Mouse (Mus musculus) layer of hippocampus, adult 9-11 months (tissue): ENCODE results near the gene Arid3b.
"Not testable (repeated sequence)": the region's sequence is repeated elsewhere in the genome, so short reads cannot be mapped to it uniquely, and the experiment has no call there.

ENCODE experiments used
- DNase-seq: peaks from one replicate; pipeline ENCODE4 v3.0.0; 2022

Gene Arid3b

DNA sequence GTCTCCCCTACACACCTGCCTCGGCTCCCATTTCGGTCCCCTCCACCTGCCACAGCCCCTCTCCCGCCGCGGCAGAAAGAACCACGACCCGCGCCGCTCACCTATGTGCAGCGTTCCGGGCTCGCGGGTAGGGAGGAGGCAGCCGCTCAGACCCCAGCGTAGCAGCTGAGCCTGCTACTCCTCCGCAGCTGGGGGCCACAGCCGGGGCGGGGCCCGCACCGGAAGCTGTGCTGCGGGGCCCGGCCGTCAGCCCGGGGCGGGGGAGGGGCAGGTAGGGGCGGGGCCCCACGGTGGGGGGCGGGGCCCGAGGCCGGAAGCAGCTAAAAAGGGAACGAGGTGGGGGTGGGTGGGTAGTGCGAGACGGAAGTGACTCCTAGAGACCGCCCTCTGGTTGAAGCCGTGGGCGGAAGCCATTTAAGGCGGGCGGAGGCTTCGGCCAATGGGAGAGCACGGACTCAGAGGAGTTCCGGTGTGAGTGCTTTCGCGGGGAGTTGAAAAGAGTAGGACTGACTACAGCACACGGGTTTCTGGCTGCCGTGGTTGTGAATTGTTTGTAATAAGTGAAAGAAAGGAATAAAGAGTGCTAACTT lies at the start of gene Arid3b:
Gene Arid3b (minus strand): TSS at position 213 of the 590 bp plus-strand sequence.
- DNase-seq = peak; percentile 97

DNA sequence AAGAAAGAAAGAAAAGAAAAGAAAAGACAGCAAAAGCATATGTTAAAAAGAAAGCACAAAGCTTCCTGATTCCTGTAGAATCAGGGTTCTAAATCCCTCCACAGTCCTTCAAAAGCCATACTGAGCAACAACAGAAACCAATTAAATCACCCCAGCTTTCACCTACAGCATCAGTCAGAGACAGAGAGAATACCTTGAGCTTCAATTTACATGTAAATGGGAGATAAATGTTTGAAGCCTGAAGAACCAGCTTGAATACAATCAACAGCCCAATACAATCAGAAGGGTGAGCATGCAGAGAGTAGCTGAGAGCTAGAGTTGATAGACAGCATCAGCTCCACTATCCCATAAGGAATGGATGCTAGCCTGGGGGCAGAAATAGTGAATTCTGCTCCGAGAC lies 46.8 kb upstream of the Arid3b start:
- no peak for DNase-seq

DNA sequence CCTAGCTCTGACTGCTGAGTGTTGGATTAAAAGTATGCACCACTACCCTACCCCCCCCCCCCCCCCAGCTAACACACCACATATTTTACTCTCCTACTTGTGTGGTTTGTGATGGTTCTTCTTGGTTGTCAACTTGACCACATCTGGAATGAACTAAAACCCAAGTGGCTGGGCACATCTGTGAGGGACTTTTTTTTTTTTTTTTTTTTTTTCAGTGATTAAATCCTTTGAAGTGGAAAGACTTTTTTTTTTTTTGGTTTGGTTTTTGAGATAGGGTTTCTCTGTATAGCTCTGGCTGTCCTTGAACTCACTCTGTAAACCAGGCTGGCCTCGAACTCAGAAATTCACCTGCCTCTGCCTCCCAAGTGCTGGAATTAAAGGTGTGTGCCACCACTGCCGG lies 45.2 kb upstream of the Arid3b start:
- not testable (repeated sequence) for DNase-seq

DNA sequence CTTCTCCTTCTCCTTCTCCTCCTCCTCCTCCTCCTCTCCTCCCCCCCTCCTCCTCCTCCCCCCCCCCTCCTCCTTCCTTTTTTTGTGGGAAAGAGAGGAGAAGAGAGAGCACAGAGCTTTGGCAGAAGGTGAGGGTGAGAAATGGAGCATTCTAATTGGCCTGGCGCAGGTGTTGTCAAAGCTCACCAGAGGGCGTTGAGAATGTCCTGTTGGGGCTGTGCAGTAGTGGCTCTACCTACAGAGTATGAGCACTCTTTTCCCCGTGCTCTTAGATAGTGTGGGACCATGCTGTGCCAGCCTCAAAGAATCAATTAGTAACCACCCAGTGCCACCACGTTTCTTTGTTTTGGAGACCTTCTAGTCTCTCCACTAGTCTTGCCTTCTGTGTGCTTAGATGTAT lies 43.7 kb upstream of the Arid3b start:
- DNase-seq = no peak

DNA sequence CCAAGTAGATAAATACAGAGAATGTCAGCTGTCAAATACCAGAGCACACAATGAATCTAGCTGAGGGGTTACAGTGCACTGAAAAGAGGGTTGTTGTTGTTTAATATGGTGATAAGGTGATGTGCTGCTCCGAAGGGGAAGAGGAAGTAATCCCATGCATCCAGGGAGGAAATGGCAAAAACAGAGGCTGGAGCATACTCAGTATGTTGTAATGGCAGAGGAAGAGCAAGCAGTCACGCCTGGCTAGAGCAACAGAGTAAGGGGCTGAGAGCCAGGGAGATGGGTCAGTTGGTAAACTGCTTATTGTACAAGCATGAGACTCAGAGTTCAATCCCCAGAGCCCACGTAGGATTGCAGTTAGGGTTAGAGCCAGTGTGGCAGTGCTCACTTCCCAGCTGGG lies 42.6 kb upstream of the Arid3b start:
- DNase-seq = no peak

DNA sequence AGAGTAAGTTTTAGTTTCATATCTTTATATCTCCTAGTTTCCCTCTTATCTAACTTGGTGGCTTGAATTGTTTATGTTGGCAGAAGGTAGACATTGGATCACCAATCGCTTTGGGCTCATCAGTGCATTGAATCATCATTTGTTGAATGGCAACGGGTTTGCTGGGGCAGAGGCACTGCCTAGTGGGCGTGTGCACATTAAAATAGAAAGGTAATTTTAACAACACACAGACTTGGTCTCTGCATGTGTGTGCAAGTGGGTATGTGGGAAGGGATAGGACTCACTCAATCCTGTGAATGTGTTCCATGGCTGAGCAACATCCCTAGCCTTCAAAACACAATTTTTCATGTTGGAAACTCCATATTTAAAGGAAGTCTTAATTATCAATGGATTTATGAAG lies 38.4 kb upstream of the Arid3b start:
- DNase-seq = peak; percentile 36

DNA sequence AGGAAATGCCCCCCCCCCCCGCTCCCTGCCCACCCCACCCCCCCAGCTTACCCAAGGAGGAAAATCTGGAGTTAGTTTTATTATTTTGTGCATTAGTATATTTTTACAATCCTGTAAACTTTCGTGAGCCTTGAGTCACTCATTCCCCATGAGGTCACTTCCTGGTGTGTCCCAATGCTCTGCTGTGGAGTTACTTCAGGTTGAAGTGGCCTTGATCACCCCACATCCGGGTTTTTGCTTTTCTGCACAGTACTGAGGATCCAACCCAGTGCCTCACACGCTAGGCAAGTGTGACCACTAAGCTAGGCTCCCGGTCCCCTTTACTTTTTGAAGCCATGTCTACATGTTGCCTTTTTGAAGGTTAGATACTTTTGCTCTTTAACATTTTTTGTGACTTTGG lies 37.5 kb upstream of the Arid3b start:
- no peak for DNase-seq

DNA sequence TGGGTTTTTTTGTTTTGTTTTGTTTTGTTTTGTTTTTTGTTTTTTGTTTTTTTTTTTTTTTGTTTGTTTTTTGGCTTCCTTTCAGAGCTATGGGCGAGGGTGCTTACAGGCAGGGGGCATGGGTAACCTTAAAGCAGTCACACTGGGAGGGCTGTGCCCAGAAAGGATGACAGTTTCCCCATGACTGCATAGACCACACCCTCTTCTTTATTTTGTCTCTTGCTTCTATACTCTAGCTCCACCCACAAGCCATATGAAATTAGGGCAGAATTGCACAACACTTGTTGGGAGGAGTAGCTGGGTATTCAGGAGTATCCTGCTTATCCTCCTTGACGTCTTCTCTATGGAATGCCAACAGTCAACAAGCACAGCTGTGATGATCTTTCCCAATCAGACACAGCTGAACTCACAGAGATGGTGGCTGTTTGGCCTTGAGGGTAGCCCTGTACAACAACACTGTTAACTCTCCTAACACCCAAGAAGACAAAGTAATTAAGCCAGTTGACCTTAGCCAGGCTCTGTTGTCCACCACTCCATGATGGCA lies 33.8 kb upstream of the Arid3b start:
- DNase-seq = no peak

DNA sequence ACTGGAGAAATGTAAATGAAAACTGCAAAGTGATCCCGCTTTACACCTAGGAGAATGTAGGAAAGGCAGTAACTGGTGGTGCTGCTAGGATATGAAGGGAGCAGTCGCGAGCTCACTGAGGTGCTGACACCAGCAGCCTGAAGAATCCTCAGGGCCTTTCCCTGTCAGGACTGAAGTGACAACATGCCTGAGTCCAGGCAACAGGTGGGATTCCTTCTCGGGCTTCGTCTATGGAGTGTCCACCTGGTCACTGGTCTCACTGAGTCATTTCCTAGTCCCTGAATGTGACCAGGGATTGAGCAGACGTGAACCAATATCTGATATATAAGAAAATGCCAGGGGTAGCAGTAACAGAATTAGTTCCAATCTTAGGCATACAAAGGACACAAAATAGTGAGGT lies 32.2 kb upstream of the Arid3b start:
- DNase-seq = no peak

DNA sequence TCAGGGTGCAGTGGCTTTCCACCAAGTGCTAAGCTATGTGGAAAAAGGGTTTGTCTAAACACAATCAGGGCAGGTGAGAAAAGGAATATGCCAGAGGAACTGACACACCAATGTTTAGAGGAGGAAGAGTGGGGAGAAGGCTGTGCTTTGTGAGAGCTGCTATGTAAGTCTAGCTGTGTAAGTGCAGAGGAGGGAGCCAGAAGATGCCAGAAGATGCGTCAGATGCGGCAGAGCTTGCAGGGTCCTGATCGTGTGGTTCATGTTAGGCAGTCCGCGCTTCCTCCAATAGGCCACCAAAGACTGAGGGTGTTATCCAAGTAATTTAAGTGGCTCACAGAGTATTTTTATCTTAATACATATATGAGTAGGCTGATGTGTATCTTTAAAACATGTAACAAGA lies 31.3 kb upstream of the Arid3b start:
- no peak for DNase-seq

DNA sequence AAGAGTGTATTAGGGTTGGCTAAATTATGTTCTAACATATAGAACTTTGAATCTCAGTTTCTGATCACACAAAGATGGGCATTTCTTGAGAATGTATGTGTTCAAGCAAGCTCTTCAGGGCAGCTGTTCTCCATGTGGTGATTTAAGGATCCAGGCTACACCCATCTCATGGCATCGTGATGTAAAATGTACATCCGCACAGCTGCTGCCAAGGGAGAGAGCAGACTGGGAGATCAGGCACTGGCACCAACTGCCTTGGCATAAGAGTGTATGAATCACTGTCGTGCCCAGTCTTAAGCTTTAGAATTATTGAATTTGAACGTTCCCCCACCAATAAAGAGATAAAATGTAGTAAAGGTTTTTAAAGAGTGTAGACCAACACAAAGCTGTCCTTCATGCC lies 30.6 kb upstream of the Arid3b start:
- DNase-seq = peak; percentile 49

DNA sequence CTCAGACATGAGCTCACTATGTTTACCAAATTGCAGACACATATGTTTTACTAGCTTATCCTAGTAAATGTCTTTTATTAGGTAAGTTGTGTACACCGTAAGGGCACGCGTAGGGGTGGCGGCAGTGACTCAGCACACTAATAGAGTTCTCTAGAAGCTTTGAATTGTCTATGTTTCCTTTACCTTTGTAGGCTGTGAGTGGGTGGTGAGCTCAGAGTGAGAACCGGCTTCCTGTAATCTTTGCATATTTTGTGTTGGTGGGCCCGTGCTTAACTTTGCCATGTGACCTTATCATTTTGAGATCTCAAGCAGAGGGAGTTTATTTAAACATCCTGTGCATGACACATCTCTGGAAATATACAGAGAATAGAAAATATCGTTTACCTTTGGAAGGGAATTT lies 29.9 kb upstream of the Arid3b start:
- no peak for DNase-seq

DNA sequence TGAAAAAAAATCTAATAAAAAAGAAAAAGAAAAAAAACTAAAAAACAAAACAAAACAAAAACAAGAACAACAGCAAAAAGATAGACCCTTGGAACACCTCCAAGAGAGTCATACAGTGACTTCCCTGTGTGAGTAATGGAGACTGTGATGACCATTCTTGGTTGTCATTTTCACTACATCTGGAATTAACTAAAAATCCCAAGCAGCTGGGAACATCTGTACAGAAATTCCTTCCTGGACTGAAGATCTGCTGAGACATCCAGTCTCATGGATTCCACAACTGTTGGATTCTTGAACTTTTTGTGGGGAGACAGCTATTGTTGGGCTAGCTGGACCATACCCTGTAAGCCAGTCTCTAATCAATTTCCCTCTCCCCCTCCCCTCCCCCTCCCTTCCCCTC lies 27.7 kb upstream of the Arid3b start:
- DNase-seq = no peak

DNA sequence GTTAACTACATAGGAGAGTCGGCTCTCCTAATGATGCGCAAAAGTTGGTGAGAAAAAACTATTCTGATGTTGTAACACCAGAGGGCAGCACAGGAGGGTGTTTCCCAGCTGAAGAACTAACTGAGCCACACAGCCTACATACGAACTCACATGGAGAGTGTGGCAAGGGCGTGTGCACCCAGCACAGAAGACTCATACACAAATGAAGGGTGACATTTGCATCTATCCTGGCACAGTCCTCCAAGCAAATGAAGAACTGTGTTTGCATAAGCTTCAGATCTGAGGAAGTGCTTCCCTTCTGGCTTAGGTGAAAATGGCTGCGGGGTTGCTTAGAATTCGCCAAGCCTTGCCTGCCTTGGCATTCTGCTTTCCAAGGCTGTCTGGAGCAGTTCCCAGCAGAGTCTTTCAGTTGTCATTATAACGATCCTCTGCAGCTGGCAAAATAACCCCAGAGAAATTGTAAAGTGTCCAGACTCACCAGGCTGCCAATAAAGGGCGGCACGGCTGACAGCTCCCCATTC lies 25.4 kb upstream of the Arid3b start:
- DNase-seq = peak; percentile 76

DNA sequence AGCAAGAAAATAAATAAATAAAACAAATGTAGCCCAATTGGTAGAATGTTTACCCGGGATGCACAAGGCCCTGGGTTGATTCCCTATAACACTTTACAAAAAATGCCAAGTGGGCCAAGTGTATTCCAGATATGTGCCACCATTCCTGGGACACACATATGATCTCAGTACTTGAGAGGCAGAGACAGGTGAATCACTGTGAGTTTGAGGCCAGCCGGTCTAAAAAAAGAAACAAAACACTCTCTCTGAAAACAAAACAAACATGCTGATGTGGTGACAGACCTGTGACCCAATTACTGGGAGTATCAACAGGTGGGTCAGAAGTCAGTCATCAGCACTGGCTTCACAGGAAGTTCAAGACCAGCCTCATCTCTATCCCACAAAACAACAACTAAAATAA lies 19.9 kb upstream of the Arid3b start:
- DNase-seq = no peak

DNA sequence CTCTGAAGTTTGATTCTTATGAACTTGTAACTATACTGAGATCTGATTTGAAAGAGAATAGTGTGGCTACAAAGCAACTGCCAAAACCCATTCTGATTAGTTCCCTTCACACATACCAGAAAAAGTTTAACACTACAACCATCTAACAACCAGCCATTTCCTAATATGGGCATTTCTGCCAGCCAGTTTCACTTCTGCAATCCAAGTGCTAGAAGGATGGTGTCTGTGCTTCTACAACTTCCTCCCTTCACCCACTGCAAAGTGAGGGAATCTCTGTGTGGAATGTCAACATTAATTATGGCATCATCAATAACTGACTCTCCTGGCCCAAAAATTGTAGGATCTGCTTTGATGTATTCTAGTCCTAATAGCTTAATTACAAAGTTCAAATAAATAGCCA lies 17.7 kb upstream of the Arid3b start:
- DNase-seq = no peak

DNA sequence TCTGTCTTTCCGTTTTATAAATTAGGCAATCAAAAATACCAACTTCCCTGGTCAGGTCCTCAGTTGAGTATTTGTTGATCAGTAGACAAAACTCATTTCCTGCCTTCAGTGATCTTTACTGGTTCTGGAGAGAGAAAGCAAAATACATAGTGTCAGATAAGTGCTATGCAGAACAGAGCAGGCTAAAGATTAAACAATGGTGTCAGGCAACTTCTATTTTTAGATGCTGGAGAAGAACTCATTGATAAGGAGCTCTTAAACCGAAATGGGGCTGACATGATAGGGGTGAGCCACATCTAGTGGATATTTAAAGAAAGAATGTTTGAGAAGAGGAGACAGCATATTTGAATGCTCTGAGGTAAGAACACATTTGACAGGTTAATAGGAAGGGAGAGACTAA lies 2.4 kb upstream of the Arid3b start:
- no peak for DNase-seq

DNA sequence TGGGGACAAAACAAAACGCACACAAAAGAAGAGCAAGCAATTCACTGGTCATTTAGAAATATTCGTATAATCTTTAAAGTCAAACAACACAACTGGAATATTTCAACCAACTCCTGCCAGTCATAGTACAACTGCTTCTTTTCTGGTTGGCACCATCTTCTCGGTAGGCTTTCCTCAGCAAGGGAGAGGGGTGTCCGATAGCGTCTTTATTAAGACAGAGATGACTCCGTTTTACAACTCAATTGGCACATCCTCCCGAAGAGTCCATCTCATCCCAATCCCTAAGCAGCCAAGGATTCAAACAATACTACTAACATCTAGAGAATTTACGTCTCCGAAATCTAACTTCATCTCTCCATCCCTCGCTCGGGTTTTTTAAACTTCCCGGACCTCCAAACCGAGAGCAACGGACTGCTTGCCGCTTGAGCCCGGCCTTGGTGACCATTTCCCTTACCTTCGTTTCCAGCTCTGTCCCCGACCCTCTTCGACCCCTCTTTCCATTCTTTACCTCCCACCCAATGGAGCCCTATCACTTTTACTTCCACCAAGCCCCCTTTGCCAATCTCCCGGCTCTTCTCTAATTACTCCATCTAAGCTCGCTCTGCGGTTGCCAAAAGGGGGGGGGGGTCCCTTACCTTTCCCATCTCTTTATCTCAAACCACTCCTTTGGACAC lies 615 bp downstream of the Arid3b start:
- DNase-seq = no peak

DNA sequence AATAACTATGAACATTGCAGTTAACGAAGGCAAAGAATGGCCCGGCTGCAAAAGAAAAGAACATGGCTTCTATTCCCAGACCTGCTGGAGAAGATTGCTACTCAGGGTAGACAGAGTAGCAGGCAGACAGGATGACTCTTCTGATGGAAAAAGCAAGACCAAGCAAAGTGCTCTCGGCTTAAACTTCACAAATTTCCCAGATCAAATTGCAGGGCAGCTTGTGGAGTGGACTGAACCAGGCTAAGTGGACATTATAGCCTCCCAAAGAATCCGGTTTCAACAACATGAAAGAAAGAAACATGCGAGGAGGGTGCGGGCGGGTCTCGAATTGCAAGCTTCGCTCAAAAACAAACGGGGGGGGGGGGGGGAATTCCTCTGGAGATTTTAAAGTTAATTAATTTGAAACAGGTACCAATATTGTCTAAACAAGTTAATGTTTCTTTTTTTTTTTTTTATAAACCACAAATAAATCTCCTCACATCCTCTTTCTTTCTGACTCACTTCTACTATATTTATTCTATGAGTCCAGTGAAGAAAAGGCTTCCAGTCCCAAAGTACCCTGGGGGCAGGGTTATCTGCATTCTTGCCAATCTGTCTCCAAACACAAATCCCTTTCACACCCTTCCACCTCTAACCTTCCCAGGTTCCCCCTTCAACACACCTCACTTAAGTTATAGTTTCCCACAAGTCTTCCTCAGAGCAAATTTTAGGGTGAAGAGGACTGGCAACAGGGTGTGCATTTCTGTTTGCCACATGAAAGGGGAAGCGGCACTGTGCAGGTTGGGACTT lies 1.8 kb downstream of the Arid3b start:
- no peak for DNase-seq

DNA sequence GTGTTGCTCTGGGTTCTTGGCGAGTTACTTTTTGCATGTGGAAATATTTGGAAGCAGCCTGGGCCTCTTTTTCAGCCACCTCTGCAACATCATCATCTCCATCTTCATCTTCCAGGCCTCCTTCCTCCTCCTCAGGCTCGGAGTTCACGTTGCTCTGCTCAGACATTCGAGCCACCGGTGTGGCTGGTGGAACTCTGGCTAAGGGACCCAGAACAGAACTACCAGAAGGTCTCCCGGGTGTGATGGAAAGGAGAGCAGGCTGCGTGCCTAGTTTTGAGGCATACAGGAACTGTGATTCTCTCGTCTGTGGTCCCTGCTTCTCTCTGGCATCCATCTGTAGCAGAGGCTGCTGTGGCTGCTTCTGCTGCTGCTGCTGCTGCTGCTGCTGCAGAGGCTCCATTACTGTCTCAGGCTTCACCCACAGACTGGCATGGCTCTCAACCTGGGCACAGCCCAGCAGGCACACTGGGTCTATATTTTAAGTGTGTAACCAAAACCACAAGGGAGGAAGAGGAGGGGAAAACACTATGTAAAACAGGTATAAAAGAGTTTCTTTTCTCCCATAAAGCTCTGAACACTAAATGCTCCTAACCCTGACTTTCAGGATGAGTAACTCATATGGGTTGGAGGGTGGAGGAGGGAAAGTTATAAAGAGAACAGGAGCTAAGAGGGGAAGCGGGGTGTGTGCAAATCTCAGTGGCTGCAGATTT lies 2.7 kb downstream of the Arid3b start:
- no peak for DNase-seq

DNA sequence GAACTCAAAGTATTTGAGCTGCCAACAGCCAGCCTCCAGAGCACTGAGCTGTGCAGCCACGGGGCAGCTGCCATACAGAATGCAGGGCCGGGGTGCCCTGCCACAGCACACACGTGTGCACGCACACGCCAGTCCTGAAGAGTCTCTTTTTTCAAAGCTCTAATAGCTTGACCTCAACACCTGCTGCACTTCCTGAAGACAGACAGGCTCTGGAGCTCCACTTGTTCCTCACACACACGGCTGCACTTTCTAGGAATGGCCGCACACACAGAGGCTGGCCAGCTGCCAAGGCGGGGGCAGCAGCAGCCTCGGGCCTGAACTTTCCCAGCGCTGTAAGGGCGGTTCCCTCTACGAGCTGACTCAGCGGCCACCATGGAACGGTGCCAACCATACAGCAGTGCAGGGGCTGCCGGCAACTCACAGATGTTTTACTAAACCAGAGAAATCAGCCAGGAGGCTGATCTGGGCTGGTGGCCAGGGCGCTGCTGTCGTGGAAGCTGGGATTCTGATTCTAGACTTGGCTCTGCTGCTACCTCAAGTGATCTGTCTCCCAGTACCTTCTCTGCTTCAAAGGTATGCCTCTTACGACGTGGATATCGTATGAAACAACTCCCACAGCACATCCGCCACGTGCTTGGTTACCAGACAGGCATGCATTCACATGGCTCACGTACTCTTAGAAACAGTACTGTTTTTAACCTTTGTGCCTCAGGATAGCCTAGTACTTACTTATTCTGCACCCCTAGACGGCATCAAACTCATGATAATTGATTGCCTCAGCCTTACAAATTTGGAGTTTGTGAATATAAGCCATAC lies 5.1 kb downstream of the Arid3b start:
- DNase-seq = peak; percentile 91
